Mouse (Mus musculus) kidney, adult 2 months (tissue): ENCODE data around the gene Cradd.

ENCODE experiments used
- CTCF ChIP-seq: fragments of 200-500 bp; conservative IDR thresholded peaks from 2 replicates; pipeline ENCODE4 v1.5.1; 2011; ENCODE audit warnings: low read depth, mild to moderate bottlenecking, control low read depth, low read length, moderate library complexity, mixed read lengths; ENCODE audit not compliant: insufficient read depth, insufficient read length
- POLR2A ChIP-seq: fragments of 200-500 bp; IDR thresholded peaks from one replicate; pipeline ENCODE4 v1.6.1; 2011; ENCODE audit warnings: low read depth, low read length, control low read depth

GRCm38 (mm10) chr10:95228192-95228591 is 95.7 kb downstream of the Cradd start:
- no peak for TF ChIP-seq POLR2A
- TF ChIP-seq CTCF = no peak
